Mouse (Mus musculus): ENCODE data around the gene Ndufa3. TPM values are rescaled to one million over a fixed set of nuclear protein-coding genes. Genes with fewer than 3 reads are reported as not detected.

Ndufa3 gene
- total RNA-seq, 2 experiments from 2014 or later = 680 to 749 TPM

Small RNA genes lying within 50 kb of the gene (microRNA-seq; reads per million reads assigned to microRNA genes)
- gene Gm25100 = 0 reads per million in 2 experiments
- gene Mir3572 = 0 to 0.75 reads per million in 2 experiments

Other genes with a start within 250 kb of the Ndufa3 start
- gene Cacng8, start 226.7 kb upstream of the Ndufa3 start, total RNA-seq (2021) = under 1 TPM in 1 of 2 experiments, not detected in 1; 0.43 TPM
- gene Cacng6, start 193.2 kb upstream of the Ndufa3 start, total RNA-seq (2021) = 10 to 100 TPM; 80.3 to 88.7 TPM
- gene Tarm1, start 114.7 kb upstream of the Ndufa3 start, total RNA-seq (2021) = not detected
- 1 to 10 TPM in 1 of 2 experiments, not detected in 1; 1.0 TPM for gene Oscar, start 1.2 kb upstream of the Ndufa3 start, total RNA-seq (2021)
- gene Tfpt, start 12.6 kb downstream of the Ndufa3 start, total RNA-seq (2021) = 10 to 100 TPM; 13.1 to 18.2 TPM
- gene Prpf31, start 12.6 kb downstream of the Ndufa3 start, total RNA-seq (2021) = 10 to 100 TPM; 30.8 to 31.6 TPM
- gene Cnot3, start 27.9 kb downstream of the Ndufa3 start, total RNA-seq (2021) = 10 to 100 TPM; 27.6 to 30.4 TPM
- 1 to 10 TPM; 5.6 to 6.9 TPM for gene Leng1, start 48.5 kb downstream of the Ndufa3 start, total RNA-seq (2021)
- 1 to 10 TPM in 1 of 2 experiments, under 1 TPM in 1; 0.99 to 1.1 TPM for gene Tmc4, start 60.2 kb downstream of the Ndufa3 start, total RNA-seq (2021)
- gene Tsen34, start 75.5 kb downstream of the Ndufa3 start, total RNA-seq (2021) = 10 to 100 TPM; 55.7 to 57.4 TPM
- gene Mboat7, start 76.2 kb downstream of the Ndufa3 start, total RNA-seq (2021) = 10 to 100 TPM; 13.6 to 21.6 TPM
- 100 to 1,000 TPM; 742 to 768 TPM for gene Rps9, start 86.6 kb downstream of the Ndufa3 start, total RNA-seq (2021)
- 1 to 10 TPM in 1 of 2 experiments, under 1 TPM in 1; 0.78 to 1.6 TPM for gene Pirb, start 103.0 kb downstream of the Ndufa3 start, total RNA-seq (2021)
- gene Gm15448, start 208.3 kb downstream of the Ndufa3 start, total RNA-seq (2021) = under 1 TPM in 1 of 2 experiments, not detected in 1; 0.63 TPM
- under 1 TPM; 0.16 to 0.19 TPM for gene Pira2, start 227.7 kb downstream of the Ndufa3 start, total RNA-seq (2021)

All from gastrocnemius, postnatal 10 days (tissue).